Mouse (Mus musculus): ENCODE measurements around the gene Syngr1.

- TF ChIP-seq CTCF (IDR thresholded peaks at IDR 0.05; ENCODE audit: low read depth, low read length) (no peak), POLR2A (IDR thresholded peaks at IDR 0.05; ENCODE audit: borderline replicate concordance, low read depth, low read length) (no peak)
These were observed 8.4 kb upstream of the Syngr1 start for GRCm38 (mm10) chr15:80082661-80083275.

All from bone marrow macrophage, adult 2 months (primary cell).